Mouse (Mus musculus) liver, embryonic 14.5 days (tissue): ENCODE measurements around the gene B2m.

Experiments used
- CTCF ChIP-seq: IDR thresholded peaks from 2 replicates; pipeline ENCODE4 v1.5.1; 2016; ENCODE audit warnings: antibody characterized with exemption, low read depth, control low read depth
- EP300 ChIP-seq: IDR thresholded peaks from 2 replicates; pipeline ENCODE4 v1.6.1; 2016; ENCODE audit warnings: antibody characterized with exemption, low read depth

DNA sequence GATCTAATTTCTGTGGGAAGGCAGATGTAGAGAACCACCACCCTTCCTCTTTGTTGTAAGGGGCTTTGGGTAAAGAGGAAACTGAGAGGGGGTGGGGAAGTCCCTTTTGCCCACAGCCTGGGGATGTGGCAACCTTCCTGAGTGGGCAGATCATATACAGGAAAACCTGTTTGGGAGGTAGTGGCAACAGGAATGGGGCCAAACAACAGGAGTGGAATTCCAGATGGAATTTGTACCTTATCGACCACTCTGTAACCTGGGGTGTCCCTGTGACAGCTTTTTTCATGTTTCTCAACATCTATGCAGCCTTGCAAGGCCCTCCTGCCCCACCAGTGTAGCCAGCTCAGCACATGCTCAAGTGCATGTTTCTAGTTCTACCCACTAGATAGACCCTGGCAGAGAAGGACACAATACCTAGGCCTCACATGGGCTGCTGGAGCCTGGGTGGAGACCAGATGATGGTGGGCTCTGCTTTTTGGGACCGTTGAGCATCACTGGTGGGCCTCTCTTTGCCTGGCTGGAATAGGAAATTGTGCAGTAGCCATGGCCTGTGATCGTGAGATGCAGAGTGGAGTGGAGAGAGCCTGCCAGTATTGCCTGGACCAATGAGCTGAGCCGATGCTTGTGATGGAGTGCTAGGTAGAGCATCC is 8.7 kb downstream of the B2m start:
- TF ChIP-seq EP300, result no peak
- TF ChIP-seq CTCF, result no peak
